Mouse (Mus musculus) common myeloid progenitor, adult 5-6 weeks (primary cell): ENCODE measurements at regions not wholly inside any gene's neighbourhood (a gene's known extent, or its start where the extent isn't known, plus 50 kb on each side); places are given as distances from the start of the nearest gene placed in this dataset.

ENCODE experiments used
- ATAC-seq: replicated peaks from 2 replicates; pipeline ENCODE4 v1.8.0; 2016; ENCODE audit warnings: low read depth, mild to moderate bottlenecking, moderate TSS enrichment, inconsistent platforms; ENCODE audit not compliant: poor library complexity, severe bottlenecking

- ATAC-seq: peak; percentile 81
Observed at GRCm38 (mm10) chr17:4390012-4390411, 604.1 kb upstream of the Arid1b start.

- peak; percentile 17; the same call in 1 of the 2 replicates for ATAC-seq
Observed at GRCm38 (mm10) chr17:4390577-4390976, 603.6 kb upstream of the Arid1b start.

GRCm38 (mm10) chr17:4391210-4391609 is 602.9 kb upstream of the Arid1b start:
- ATAC-seq: no peak

- ATAC-seq: peak; percentile 99
Observed at GRCm38 (mm10) chr17:4396119-4396518, 598.0 kb upstream of the Arid1b start.

- ATAC-seq: no peak
Observed at GRCm38 (mm10) chr17:4417686-4418085, 576.4 kb upstream of the Arid1b start.

GRCm38 (mm10) chr17:4424451-4425168 is 569.5 kb upstream of the Arid1b start:
- no peak for ATAC-seq

GRCm38 (mm10) chr17:4425342-4425741 is 568.8 kb upstream of the Arid1b start:
- ATAC-seq: peak; percentile 54; the same call in 1 of the 2 replicates

- no peak for ATAC-seq
Observed at GRCm38 (mm10) chr17:4429036-4429435, 565.1 kb upstream of the Arid1b start.

- ATAC-seq: peak; percentile 72
Observed at GRCm38 (mm10) chr17:4445606-4446005, 548.5 kb upstream of the Arid1b start.

- no peak for ATAC-seq
Observed at GRCm38 (mm10) chr17:4457491-4457890, 536.6 kb upstream of the Arid1b start.

GRCm38 (mm10) chr17:4461541-4461940 is 532.6 kb upstream of the Arid1b start:
- no peak for ATAC-seq

- ATAC-seq: no peak
Observed at GRCm38 (mm10) chr17:4464286-4464880, 529.7 kb upstream of the Arid1b start.

- no peak for ATAC-seq
Observed at GRCm38 (mm10) chr17:4465741-4466140, 528.4 kb upstream of the Arid1b start.

- no peak for ATAC-seq
Observed at GRCm38 (mm10) chr17:4472412-4472811, 521.7 kb upstream of the Arid1b start.

GRCm38 (mm10) chr17:4474350-4474749 is 519.8 kb upstream of the Arid1b start:
- 0 out of 2 replicates have a peak, but pooled peaks have one; percentile 36 for ATAC-seq

GRCm38 (mm10) chr17:4475665-4476064 is 518.5 kb upstream of the Arid1b start:
- peak; percentile 55 for ATAC-seq

- ATAC-seq: 0 out of 2 replicates have a peak, but pooled peaks have one; percentile 42
Observed at GRCm38 (mm10) chr17:4494392-4494791, 499.7 kb upstream of the Arid1b start.

- no peak for ATAC-seq
Observed at GRCm38 (mm10) chr17:4500504-4500903, 493.6 kb upstream of the Arid1b start.

GRCm38 (mm10) chr17:4501029-4501428 is 493.1 kb upstream of the Arid1b start:
- ATAC-seq: no peak

GRCm38 (mm10) chr17:4504951-4505350 is 489.2 kb upstream of the Arid1b start:
- ATAC-seq: no peak

- no peak for ATAC-seq
Observed at GRCm38 (mm10) chr17:4509506-4509905, 484.6 kb upstream of the Arid1b start.

GRCm38 (mm10) chr17:4516141-4516540 is 478.0 kb upstream of the Arid1b start:
- ATAC-seq: no peak
